Mouse (Mus musculus) heart, postnatal 36 days (tissue): ENCODE results near the gene Exoc6b. TPM values are rescaled to one million over a fixed set of nuclear protein-coding genes. Genes with fewer than 3 reads are reported as not detected.
A peak's percentile ranks its signal among the peaks of the same experiment; 100 is the strongest.

Experiments
- DNase-seq, 2 experiments: peaks; one replicate each; pipeline ENCODE4 v3.0.0; 2021 to 2022
- intact Hi-C: fragments of 180-260 bp; cut with DNase I; formaldehyde crosslinking; loops from one replicate; pipeline ENCODE4 v1.15.1; 2025
- total RNA-seq, 2 experiments: library from RNA; stranded (reverse); gene quantifications; 2 replicates each; pipeline ENCODE4 v1.2.3; 2021

Exoc6b gene
- total RNA-seq, 2 experiments from 2014 or later, result 20.6 to 21.4 TPM

GRCm38 (mm10) chr6:85010397-85010796, 58.9 kb downstream of the Exoc6b start:
- DNase-seq, result no peak
- intact Hi-C loops, result loop anchor here (10.0 kb wide), 1 partner anchor 916 kb away; no protein-coding TSS in a partner anchor

- intact Hi-C loops, result loop anchor here (5.0 kb wide), 1 partner anchor 217 kb away; no protein-coding TSS in a partner anchor
Measured at GRCm38 (mm10) chr6:84995418-84995817, 73.9 kb downstream of the Exoc6b start.

GRCm38 (mm10) chr6:84976563-84976971, 92.7 kb downstream of the Exoc6b start:
- intact Hi-C loops, result no loop called here
- DNase-seq, result peak; percentile 9 to 19

More at GRCm38 (mm10) chr6:84995418-84995817, 73.9 kb downstream of the Exoc6b start:
- DNase-seq, result no peak

- DNase-seq, result no peak
- intact Hi-C loops, result no loop called here
Measured at GRCm38 (mm10) chr6:84968531-84968930, 100.8 kb downstream of the Exoc6b start.

- intact Hi-C loops, result no loop called here
Measured at GRCm38 (mm10) chr6:84964729-84965415, 104.4 kb downstream of the Exoc6b start.

GRCm38 (mm10) chr6:84963044-84963443, 106.3 kb downstream of the Exoc6b start:
- intact Hi-C loops, result no loop called here
- no peak for DNase-seq

More at GRCm38 (mm10) chr6:84964729-84965415, 104.4 kb downstream of the Exoc6b start:
- no peak for DNase-seq

GRCm38 (mm10) chr6:84961763-84962162, 107.5 kb downstream of the Exoc6b start:
- intact Hi-C loops, result no loop called here
- no peak for DNase-seq

GRCm38 (mm10) chr6:84959520-84959919, 109.8 kb downstream of the Exoc6b start:
- intact Hi-C loops, result no loop called here

GRCm38 (mm10) chr6:84951621-84952020, 117.7 kb downstream of the Exoc6b start:
- DNase-seq, result no peak
- intact Hi-C loops, result no loop called here

More at GRCm38 (mm10) chr6:84959520-84959919, 109.8 kb downstream of the Exoc6b start:
- DNase-seq, result no peak

GRCm38 (mm10) chr6:84946569-84946968, 122.7 kb downstream of the Exoc6b start:
- no peak for DNase-seq
- intact Hi-C loops, result no loop called here

GRCm38 (mm10) chr6:84946106-84946505, 123.2 kb downstream of the Exoc6b start:
- no peak for DNase-seq
- intact Hi-C loops, result no loop called here

GRCm38 (mm10) chr6:84932953-84933921, 136.1 kb downstream of the Exoc6b start:
- intact Hi-C loops, result no loop called here
- DNase-seq, result peak in 1 of 2 experiments; percentile 20

GRCm38 (mm10) chr6:84931051-84931450, 138.3 kb downstream of the Exoc6b start:
- intact Hi-C loops, result no loop called here
- no peak for DNase-seq

- intact Hi-C loops, result no loop called here
- no peak for DNase-seq
Measured at GRCm38 (mm10) chr6:84926066-84926465, 143.2 kb downstream of the Exoc6b start.

- intact Hi-C loops, result no loop called here
Measured at GRCm38 (mm10) chr6:84923760-84924221, 145.5 kb downstream of the Exoc6b start.

GRCm38 (mm10) chr6:84916291-84916690, 153.0 kb downstream of the Exoc6b start:
- intact Hi-C loops, result loop anchor here (1.0 to 5.0 kb wide), 2 partner anchors 101 to 201 kb away; no protein-coding TSS in a partner anchor
- peak; percentile 46 to 63 for DNase-seq

More at GRCm38 (mm10) chr6:84923760-84924221, 145.5 kb downstream of the Exoc6b start:
- DNase-seq, result peak; percentile 10 to 18

GRCm38 (mm10) chr6:84912434-84912833, 156.9 kb downstream of the Exoc6b start:
- intact Hi-C loops, result loop anchor here (1.0 to 5.0 kb wide), 5 partner anchors 105 to 820 kb away; partner anchors contain the start of gene Cyp26b1
- peak in 1 of 2 experiments; percentile 17 for DNase-seq

- intact Hi-C loops, result no loop called here
- no peak for DNase-seq
Measured at GRCm38 (mm10) chr6:84899002-84899774, 170.1 kb downstream of the Exoc6b start.

- intact Hi-C loops, result no loop called here
- no peak for DNase-seq
Measured at GRCm38 (mm10) chr6:84893773-84894095, 175.6 kb downstream of the Exoc6b start.
